Mouse (Mus musculus) heart, adult 2 months (tissue): ENCODE results near the gene Ptpn4. TPM values are rescaled to one million over a fixed set of nuclear protein-coding genes. Genes with fewer than 3 reads are reported as not detected.

Source experiments
- DNase-seq, 2 experiments: peaks; one replicate each; pipeline ENCODE4 v3.0.0; 2021
- H3K27ac ChIP-seq: fragments of 200-600 bp; 2 replicates; pipeline ENCODE4 v1.8.1; 2022
- H3K27me3 ChIP-seq: fragments of 200-500 bp; 2 replicates; pipeline ENCODE4 v1.6.1; 2012; ENCODE audit warnings: mild to moderate bottlenecking, low read length, inconsistent platforms, mixed read lengths; ENCODE audit not compliant: control insufficient read depth, insufficient read depth
- H3K36me3 ChIP-seq: fragments of 200-500 bp; 2 replicates; pipeline ENCODE4 v1.6.1; 2012; ENCODE audit warnings: low read length, inconsistent platforms; ENCODE audit not compliant: control insufficient read depth, insufficient read depth
- H3K4me1 ChIP-seq: fragments of 200-500 bp; 2 replicates; pipeline ENCODE4 v1.6.1; 2011; ENCODE audit warnings: low read length; ENCODE audit not compliant: control insufficient read depth, insufficient read depth
- H3K4me3 ChIP-seq: fragments of 200-600 bp; 2 replicates; pipeline ENCODE4 v1.8.1; 2022
- H3K79me2 ChIP-seq: fragments of 200-500 bp; replicated peaks from 2 replicates; pipeline ENCODE4 v1.6.1; 2012; ENCODE audit warnings: mild to moderate bottlenecking, inconsistent platforms, low read length, moderate library complexity, mixed read lengths; ENCODE audit not compliant: control insufficient read depth, insufficient read depth
- H3K9ac ChIP-seq: fragments of 200-500 bp; 2 replicates; pipeline ENCODE4 v1.6.1; 2012; ENCODE audit warnings: low read depth, mild to moderate bottlenecking, control low read depth, inconsistent platforms, low read length, mixed read lengths
- CTCF ChIP-seq: fragments of 200-600 bp; IDR thresholded peaks from 2 replicates; pipeline ENCODE4 v1.8.1; 2022; ENCODE audit warnings: antibody characterized with exemption, mild to moderate bottlenecking, moderate library complexity
- EP300 ChIP-seq: fragments of 200-500 bp; IDR thresholded peaks from 2 replicates; pipeline ENCODE4 v1.6.1; 2011; ENCODE audit warnings: low read depth, low read length, control low read depth; ENCODE audit not compliant: insufficient read depth
- POLR2A ChIP-seq: fragments of 200-500 bp; IDR thresholded peaks from 2 replicates; pipeline ENCODE4 v1.6.1; 2011; ENCODE audit warnings: mild to moderate bottlenecking, low read depth, low read length, control low read depth; ENCODE audit not compliant: insufficient read depth
- WGBS: fragments of 180-500 bp; shearing (Covaris S2); methylation state at CpG from one replicate; pipeline ENCODE4 v1.1.7; 2018; 5-methylcytosine and 5-hydroxymethylcytosine counted together
- intact Hi-C: fragments of 180-260 bp; cut with DNase I; formaldehyde crosslinking; loops from one replicate; pipeline ENCODE4 v1.15.1; 2025
- polyA plus RNA-seq: library from polyadenylated mRNA; depleted of rRNA; stranded (reverse); fragments of >200 nt; gene quantifications from 2 replicates; pipeline ENCODE4 v1.2.3, GENCODE M21; 2012; rRNA removed
- total RNA-seq, 2 experiments: library from RNA; stranded (reverse); gene quantifications; 2 replicates each; pipeline ENCODE4 v1.2.3; 2021

Ptpn4 gene
- total and polyA plus RNA-seq, 3 experiments, result 4.8 to 33.0 (median 29.2) TPM

DNA sequence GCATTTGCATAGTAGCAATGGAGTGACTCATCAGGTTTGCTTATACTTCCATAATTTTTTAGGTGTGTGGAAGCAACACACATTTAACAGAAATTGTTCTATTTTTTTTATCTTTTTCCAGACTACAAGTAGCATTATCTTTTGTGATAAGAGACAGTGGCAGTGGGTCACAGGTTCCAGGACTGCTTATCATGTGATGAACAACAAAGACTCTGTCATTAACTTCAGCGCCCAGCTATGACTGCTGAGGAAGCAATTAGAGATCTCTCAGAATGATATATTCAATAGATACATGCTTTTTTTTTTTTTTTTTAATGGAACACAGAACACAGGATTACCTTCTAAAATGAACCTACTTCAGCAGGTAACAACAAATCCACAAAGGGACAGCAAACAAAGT is 207.0 kb downstream of the Ptpn4 start:
- TF ChIP-seq POLR2A (no peak), EP300 (no peak), CTCF (no peak)
- WGBS, result 25% methylated on average over 1 of the region's 1 CpGs
- intact Hi-C loops, result no loop called here
- H3K9ac ChIP-seq, result no peak overlapping the region
- H3K4me3 ChIP-seq, result no peak overlapping the region
- no peaks in the 10 kb centered on the region for H3K27me3 ChIP-seq
- no peak for DNase-seq
- H3K27ac ChIP-seq, result no peak overlapping the region
- H3K36me3 ChIP-seq, result no peaks in the 10 kb centered on the region
- H3K4me1 ChIP-seq, result no peaks in the 10 kb centered on the region
- H3K79me2 ChIP-seq, result no peaks in the 10 kb centered on the region

GRCm38 (mm10) chr1:119626837-119627236 is 210.6 kb downstream of the Ptpn4 start:
- H3K4me1 ChIP-seq, result no peaks in the 10 kb centered on the region
- DNase-seq, result no peak
- no peak overlapping the region for H3K27ac ChIP-seq
- H3K79me2 ChIP-seq, result no peaks in the 10 kb centered on the region
- WGBS, result 67% methylated on average over 4 of the region's 4 CpGs
- no peak overlapping the region for H3K4me3 ChIP-seq
- intact Hi-C loops, result no loop called here
- no peaks in the 10 kb centered on the region for H3K27me3 ChIP-seq
- H3K9ac ChIP-seq, result no peak overlapping the region
- no peaks in the 10 kb centered on the region for H3K36me3 ChIP-seq
- TF ChIP-seq CTCF (no peak), EP300 (no peak), POLR2A (no peak)

- H3K27me3 ChIP-seq, result no peaks in the 10 kb centered on the region
These were observed 213.0 kb downstream of the Ptpn4 start for GRCm38 (mm10) chr1:119624444-119624843.

DNA sequence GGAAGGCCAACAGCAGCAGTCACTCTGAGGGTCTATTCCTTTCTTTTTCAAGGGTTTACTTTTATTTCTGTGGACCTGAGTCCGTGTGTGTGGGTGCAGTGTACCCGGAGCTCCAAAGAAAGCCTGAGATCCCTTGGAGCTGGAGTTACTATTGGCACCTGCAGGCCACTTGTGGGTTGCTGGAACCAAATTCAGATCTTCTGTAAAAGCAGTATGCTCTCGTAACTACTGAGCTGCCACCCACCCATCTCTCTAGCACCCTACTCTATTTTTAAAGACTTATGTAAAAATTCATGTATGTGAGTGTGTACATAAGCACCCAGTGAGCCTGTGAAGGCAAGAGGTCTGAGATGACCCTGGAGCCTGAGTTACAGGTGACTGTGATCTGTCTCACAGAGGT is 232.0 kb downstream of the Ptpn4 start:
- Histone ChIP-seq H3K9ac (no peak overlapping the region), H3K27ac (no peak overlapping the region), H3K36me3 (no peaks in the 10 kb centered on the region), H3K4me3 (no peak overlapping the region), H3K27me3 (no peaks in the 10 kb centered on the region), H3K4me1 (no peaks in the 10 kb centered on the region; the same call in 1 of the 2 replicates), H3K79me2 (no peaks in the 10 kb centered on the region)
- TF ChIP-seq POLR2A (no peak), EP300 (no peak), CTCF (no peak)
- WGBS, result 90% methylated on average over 3 of the region's 3 CpGs
- no peak for DNase-seq
- intact Hi-C loops, result no loop called here

More at GRCm38 (mm10) chr1:119624444-119624843, 213.0 kb downstream of the Ptpn4 start:
- Histone ChIP-seq H3K9ac (no peak overlapping the region), H3K27ac (no peak overlapping the region), H3K4me1 (no peaks in the 10 kb centered on the region), H3K79me2 (no peaks in the 10 kb centered on the region), H3K4me3 (no peak overlapping the region), H3K36me3 (no peaks in the 10 kb centered on the region)
- intact Hi-C loops, result no loop called here
- WGBS, result 82% methylated on average over 2 of the region's 2 CpGs
- no peak for DNase-seq
- TF ChIP-seq POLR2A (no peak), EP300 (no peak), CTCF (no peak)

Other genes with a start within 250 kb of the Ptpn4 start
- gene Epb41l5, start 188.6 kb downstream of the Ptpn4 start, total RNA-seq, result 1 to 10 TPM; 3.8 to 5.8 TPM
- gene Epb41l5, start 188.6 kb downstream of the Ptpn4 start, polyA plus RNA-seq, result 2.1 and 4.0 TPM in 2 replicates
- gene Tmem177, start 75.6 kb upstream of the Ptpn4 start, total RNA-seq, result 10 to 100 TPM in 1 of 2 experiments, 1 to 10 TPM in 1; 9.8 to 10.6 TPM
- 7.5 and 13.3 TPM in 2 replicates for gene Tmem177, start 75.6 kb upstream of the Ptpn4 start, polyA plus RNA-seq
- not detected for gene Cfap221, start 159.6 kb upstream of the Ptpn4 start, total RNA-seq
- gene Cfap221, start 159.6 kb upstream of the Ptpn4 start, polyA plus RNA-seq, result 0.25 TPM in 1 of 2 replicates, not detected in the other
- gene Sctr, start 169.3 kb upstream of the Ptpn4 start, total RNA-seq, result under 1 TPM in 1 of 2 experiments, not detected in 1; 0.16 TPM
- gene Sctr, start 169.3 kb upstream of the Ptpn4 start, polyA plus RNA-seq, result 0.26 and 0.84 TPM in 2 replicates
- 1 to 10 TPM; 5.6 to 7.5 TPM for gene Tmem37, start 236.5 kb upstream of the Ptpn4 start, total RNA-seq
- 9.0 and 29.3 TPM in 2 replicates for gene Tmem37, start 236.5 kb upstream of the Ptpn4 start, polyA plus RNA-seq